Comparison of ENCODE assay signal across 17 mouse cellular contexts in the genomic region with DNA sequence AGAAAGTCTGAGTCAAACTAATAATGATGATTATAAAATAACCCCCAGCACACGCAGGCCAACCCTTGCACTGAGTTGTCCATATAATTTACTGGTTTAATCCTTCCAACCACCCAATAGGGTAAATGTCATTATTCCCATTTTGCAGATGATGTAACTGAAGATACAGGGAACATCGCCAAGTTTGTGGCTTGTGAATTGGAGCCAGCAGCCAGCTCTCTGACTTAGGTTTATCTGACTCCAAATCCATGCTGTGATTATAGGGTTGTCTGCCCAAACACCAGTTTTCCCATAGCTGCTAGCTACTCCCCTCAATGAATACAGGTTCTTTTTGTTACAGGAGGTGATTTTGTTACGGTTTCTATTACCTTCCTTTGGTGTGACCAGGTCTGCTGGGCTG.
"Had no signal": no experiment of that assay in that cellular context is flagged by ENCODE, and none has a peak within 500 bp of the region (broad histone marks: within the 10 kb centered on the region; RNA-seq: fewer than 3 reads in every experiment).

No protein-coding gene starts in this region.

- DNase-seq: lung, adult 2 months; lung, postnatal 14 days; lung, postnatal 36 days; right cerebral cortex, postnatal 14 days; thymus, adult 2 months; thymus, postnatal 25 days; thymus, postnatal 4 days had no signal

- H3K9ac ChIP-seq: lung, embryonic 15.5 days; midbrain, embryonic 13.5 days; midbrain, embryonic 15.5 days; neural tube, embryonic 12.5 days; stomach, embryonic 15.5 days had no signal

- H3K4me2 ChIP-seq: lung, embryonic 15.5 days; midbrain, embryonic 11.5 days; midbrain, embryonic 13.5 days; midbrain, embryonic 15.5 days; neural tube, embryonic 12.5 days; stomach, embryonic 15.5 days had no signal

- ATAC-seq: lung, postnatal 0 days; midbrain, embryonic 13.5 days; midbrain, embryonic 15.5 days had no signal

- H3K36me3 ChIP-seq: lung, embryonic 15.5 days; midbrain, embryonic 13.5 days; midbrain, embryonic 15.5 days; neural tube, embryonic 12.5 days; stomach, embryonic 15.5 days had no signal

- H3K27me3 ChIP-seq: lung, embryonic 15.5 days; megakaryocyte, embryonic 14.5 days; midbrain, embryonic 13.5 days; midbrain, embryonic 15.5 days; neural tube, embryonic 12.5 days; stomach, embryonic 15.5 days had no signal

- H3K4me1 ChIP-seq: midbrain, embryonic 13.5 days; midbrain, embryonic 15.5 days; stomach, embryonic 15.5 days had no signal

- H3K4me3 ChIP-seq: lung, embryonic 15.5 days; megakaryocyte, embryonic 14.5 days; midbrain, embryonic 13.5 days; midbrain, embryonic 15.5 days; neural tube, embryonic 12.5 days; stomach, embryonic 15.5 days had no signal

- H3K27ac ChIP-seq: lung, embryonic 15.5 days; macrophage; midbrain, embryonic 13.5 days; midbrain, embryonic 15.5 days; neural tube, embryonic 12.5 days; stomach, embryonic 15.5 days; stomach, postnatal 0 days had no signal

- H3K9me3 ChIP-seq: lung, embryonic 15.5 days; megakaryocyte, embryonic 14.5 days; midbrain, embryonic 13.5 days; midbrain, embryonic 15.5 days; neural tube, embryonic 12.5 days; stomach, embryonic 15.5 days had no signal
